Mouse (Mus musculus) cerebellum, adult 2 months (tissue): Measurements from ENCODE around the gene Msh6.

ENCODE experiments used
- CTCF ChIP-seq: fragments of 200-500 bp; IDR thresholded peaks from 2 replicates; pipeline ENCODE4 v1.5.1; 2011; ENCODE audit warnings: low read depth, mild to moderate bottlenecking, control low read depth, low read length, moderate library complexity, borderline replicate concordance; ENCODE audit not compliant: insufficient read depth
- POLR2A ChIP-seq: fragments of 200-500 bp; IDR thresholded peaks from 2 replicates; pipeline ENCODE4 v1.6.1; 2011; ENCODE audit warnings: low read length, control low read depth, borderline replicate concordance; ENCODE audit not compliant: insufficient read depth

DNA sequence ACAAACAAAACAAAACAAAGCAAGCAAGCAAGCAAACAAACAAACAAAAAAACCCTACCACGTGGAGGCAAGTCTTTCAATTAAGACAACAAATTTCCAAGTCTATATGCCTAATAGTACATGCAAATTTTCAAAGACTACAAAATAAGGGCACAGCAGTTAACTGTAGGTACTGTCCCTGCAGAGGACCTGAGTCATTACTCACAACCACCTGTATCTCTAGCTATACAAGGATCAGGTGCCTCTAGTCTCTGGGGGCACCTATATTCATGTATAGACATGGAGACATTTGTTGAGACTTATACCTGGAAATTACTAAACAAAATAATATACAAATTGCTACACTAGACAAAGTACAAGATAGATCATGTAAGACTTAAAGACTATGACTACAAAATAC is 49.1 kb downstream of the Msh6 start:
- TF ChIP-seq POLR2A (no peak), CTCF (no peak)
